Mouse (Mus musculus) layer of hippocampus, adult 6 months (tissue): ENCODE results near the gene Foxd4. TPM values are rescaled to one million over a fixed set of nuclear protein-coding genes. Genes with fewer than 3 reads are reported as not detected.

ENCODE experiments used
- long read RNA-seq, 2 experiments: library from polyadenylated mRNA; unstranded; transcript quantifications; one replicate each; pipeline ENCODE4 v2.0.0; 2019 to 2020
- microRNA-seq: library from miRNA; unstranded; fragments of <30 nt; microRNA quantifications from one replicate; pipeline ENCODE4 v1.2.0, GENCODE M21; 2020
- polyA plus RNA-seq: library from polyadenylated mRNA; unstranded; fragments of <200 nt; fragmentation: Nextera tagmentation; gene quantifications from 2 replicates; pipeline ENCODE4 v1.2.3, GENCODE M21; 2021

The Foxd4 gene
- not detected in 2 replicates for polyA plus RNA-seq
- long read RNA-seq, experiment 1: 0 reads
- long read RNA-seq, experiment 2, partial matches to known transcripts: 0 of 1 reads
- long read RNA-seq, experiment 2, other reads (novel, unspliced or antisense): 0 of 1 reads

GRCm38 (mm10) chr19:24900581-24901220 is at the start of gene Foxd4:
TSS of gene Foxd4 (minus strand) at chr19:24901197.

GRCm38 (mm10) chr19:24875129-24875870 is 25.7 kb downstream of the Foxd4 start, which contains the start of gene Gm10053:
TSS of gene Gm10053 (plus strand) at chr19:24875686.

GRCm38 (mm10) chr19:24861612-24862451 is 39.2 kb downstream of the Foxd4 start, which contains the start of gene Pgm5:
TSS of gene Pgm5 (minus strand) at chr19:24861855.

Small RNA genes lying within 50 kb of the gene (microRNA-seq; reads per million reads assigned to microRNA genes)
- not detected for gene Mir3084-1

Other genes with a start within 250 kb of the Foxd4 start
- gene Tmem252, start 227.2 kb downstream of the Foxd4 start, polyA plus RNA-seq: 0.64 and 0.78 TPM in 2 replicates
- 0.13 and 0.25 TPM in 2 replicates for gene Pgm5, start 39.3 kb downstream of the Foxd4 start, polyA plus RNA-seq
- 204 and 209 TPM in 2 replicates for gene Gm10053, start 25.5 kb downstream of the Foxd4 start, polyA plus RNA-seq
- 13.8 and 15.5 TPM in 2 replicates for gene Cbwd1, start 60.4 kb upstream of the Foxd4 start, polyA plus RNA-seq
- gene Dock8, start 98.3 kb upstream of the Foxd4 start, polyA plus RNA-seq: 0.90 and 1.1 TPM in 2 replicates